Mouse (Mus musculus) kidney, embryonic 16.5 days (tissue): ENCODE measurements at regions not wholly inside any gene's neighbourhood (a gene's known extent, or its start where the extent isn't known, plus 50 kb on each side); places are given as distances from the start of the nearest gene placed in this dataset.
A peak's percentile ranks its signal among the peaks of the same experiment; 100 is the strongest.

Experiments
- ATAC-seq: fragments of 200-750 bp; cut with Nextera tagmentation; 2 replicates; pipeline ENCODE4 v1.8.0; 2017; ENCODE audit warnings: moderate TSS enrichment; ENCODE audit not compliant: low FRiP score, low TSS enrichment
- H3K27ac ChIP-seq: fragments of 300-500 bp; sonication (generic); 2 replicates; pipeline ENCODE4 v1.5.1; 2014; ENCODE audit warnings: low read length
- H3K27me3 ChIP-seq: fragments of 300-500 bp; sonication (generic); 2 replicates; pipeline ENCODE4 v1.6.1; 2014; ENCODE audit warnings: low read length, control low read depth, mixed read lengths; ENCODE audit not compliant: insufficient read depth
- H3K36me3 ChIP-seq: fragments of 300-500 bp; sonication (generic); 2 replicates; pipeline ENCODE4 v1.6.1; 2014; ENCODE audit warnings: low read length, control low read depth, mixed read lengths; ENCODE audit not compliant: insufficient read depth
- H3K4me1 ChIP-seq: fragments of 300-500 bp; sonication (generic); 2 replicates; pipeline ENCODE4 v1.6.1; 2014; ENCODE audit warnings: low read length, control low read depth, mixed read lengths; ENCODE audit not compliant: insufficient read depth
- H3K4me2 ChIP-seq: fragments of 300-500 bp; sonication (generic); replicated peaks from 2 replicates; pipeline ENCODE4 v1.6.1; 2014; ENCODE audit warnings: low read depth, low read length
- H3K4me3 ChIP-seq: fragments of 300-500 bp; sonication (generic); 2 replicates; pipeline ENCODE4 v1.5.1; 2014; ENCODE audit warnings: mild to moderate bottlenecking, low read length
- H3K9ac ChIP-seq: fragments of 300-500 bp; sonication (generic); replicated peaks from 2 replicates; pipeline ENCODE4 v1.6.1; 2014; ENCODE audit warnings: low read length
- H3K9me3 ChIP-seq: fragments of 300-500 bp; sonication (generic); 2 replicates; pipeline ENCODE4 v1.6.1; 2016; ENCODE audit warnings: low read length, control low read depth
- WGBS: fragments of 180-500 bp; shearing (Covaris S2); extraction: QIAGEN DNeasy Blood & Tissue Kit; methylation state at CpG from one replicate; pipeline ENCODE4 v1.1.7; 2014; 5-methylcytosine and 5-hydroxymethylcytosine counted together

DNA sequence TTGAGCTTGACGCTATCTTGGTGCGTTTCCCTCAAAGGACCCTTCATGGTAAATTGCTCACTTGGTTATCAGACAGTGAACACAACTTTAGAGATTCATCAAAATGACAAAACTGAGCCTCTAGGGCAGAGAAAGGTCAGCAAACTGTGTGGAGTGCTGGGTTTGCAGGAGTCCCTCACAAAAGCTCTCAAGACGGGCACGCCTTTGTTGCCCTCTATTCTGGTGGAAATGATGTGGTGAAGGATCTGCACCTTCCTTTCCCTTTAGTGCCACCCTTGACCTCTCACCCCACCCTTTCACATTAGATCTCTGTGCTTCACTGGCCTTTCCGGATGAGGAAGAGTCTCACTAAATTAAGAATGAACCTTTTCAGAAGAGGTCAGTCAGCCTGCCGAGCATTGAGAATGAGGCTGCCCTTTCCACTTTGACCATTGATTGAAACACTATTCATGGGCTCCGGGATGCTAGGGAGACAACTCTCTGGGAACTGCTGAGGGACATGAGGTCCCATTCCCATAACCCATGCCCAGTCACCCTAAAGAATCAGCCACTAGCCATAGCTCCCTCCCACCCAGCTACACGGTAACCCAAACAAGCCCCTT is 182.9 kb upstream of the Sfrp2 start:
- H3K4me1 ChIP-seq, result no peaks in the 10 kb centered on the region
- H3K27ac ChIP-seq, result no peak overlapping the region
- H3K27me3 ChIP-seq, result no peaks in the 10 kb centered on the region
- no peak overlapping the region for H3K4me3 ChIP-seq
- H3K4me2 ChIP-seq, result no peak overlapping the region
- WGBS, result 40% methylated on average over 8 of the region's 8 CpGs
- no peak overlapping the region for H3K9ac ChIP-seq
- peak; percentile 87 for ATAC-seq
- H3K36me3 ChIP-seq, result no peaks in the 10 kb centered on the region
- 0 out of 2 replicates have a peak, but pooled peaks cover 3% of the 10 kb centered on the region for H3K9me3 ChIP-seq

DNA sequence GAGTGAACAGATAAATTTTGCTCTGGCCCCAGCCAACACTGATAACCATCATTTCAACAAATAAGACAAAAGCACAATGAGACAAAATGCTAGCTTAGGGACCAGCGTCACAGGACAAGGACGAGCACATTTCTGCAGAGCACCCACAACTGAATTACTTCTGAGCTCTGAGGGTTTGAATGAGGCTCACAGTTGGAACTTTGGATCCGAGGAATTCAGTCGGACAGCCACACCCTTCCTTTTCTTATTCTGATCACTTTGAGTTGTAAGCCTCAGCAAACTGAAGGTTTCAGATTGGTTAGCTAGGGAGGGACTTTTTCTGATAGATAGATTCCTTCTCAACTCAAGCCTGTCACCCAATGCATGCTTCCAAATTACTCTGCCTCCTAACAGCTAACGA is 180.0 kb upstream of the Sfrp2 start:
- Histone ChIP-seq H3K4me3 (no peak overlapping the region), H3K4me1 (peaks cover 5% of the 10 kb centered on the region; the same call in 1 of the 2 replicates), H3K9ac (no peak overlapping the region), H3K27ac (no peak overlapping the region), H3K36me3 (no peaks in the 10 kb centered on the region), H3K4me2 (no peak overlapping the region), H3K9me3 (0 out of 2 replicates have a peak, but pooled peaks cover 3% of the 10 kb centered on the region), H3K27me3 (no peaks in the 10 kb centered on the region)
- WGBS, result 75% methylated on average over 5 of the region's 5 CpGs
- ATAC-seq, result no peak

DNA sequence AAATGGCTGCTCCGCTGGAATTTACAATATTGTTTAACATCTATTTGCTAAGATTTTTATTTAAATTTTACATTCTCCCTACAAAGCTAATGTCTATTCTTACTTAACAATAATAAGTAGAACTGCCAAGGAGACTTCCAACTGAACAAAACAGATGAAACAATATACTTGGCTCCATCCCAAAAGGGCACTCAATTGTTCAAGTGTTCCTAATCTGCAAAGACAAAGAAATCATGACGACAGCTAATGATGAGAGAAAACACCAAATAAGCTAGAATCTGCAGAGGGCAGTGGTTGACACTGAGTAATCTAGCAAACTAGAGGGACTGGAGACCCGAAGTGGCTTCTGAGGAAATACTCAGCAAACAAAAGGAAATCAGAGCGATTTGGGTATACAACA is 179.6 kb upstream of the Sfrp2 start:
- peaks cover 5% of the 10 kb centered on the region; the same call in 1 of the 2 replicates for H3K4me1 ChIP-seq
- no peak overlapping the region for H3K4me2 ChIP-seq
- no peaks in the 10 kb centered on the region for H3K27me3 ChIP-seq
- 0 out of 2 replicates have a peak, but pooled peaks cover 5% of the 10 kb centered on the region for H3K9me3 ChIP-seq
- 73% methylated on average over 4 of the region's 4 CpGs for WGBS
- no peak overlapping the region for H3K4me3 ChIP-seq
- no peak for ATAC-seq
- no peaks in the 10 kb centered on the region for H3K36me3 ChIP-seq
- H3K27ac ChIP-seq, result no peak overlapping the region
- H3K9ac ChIP-seq, result no peak overlapping the region

DNA sequence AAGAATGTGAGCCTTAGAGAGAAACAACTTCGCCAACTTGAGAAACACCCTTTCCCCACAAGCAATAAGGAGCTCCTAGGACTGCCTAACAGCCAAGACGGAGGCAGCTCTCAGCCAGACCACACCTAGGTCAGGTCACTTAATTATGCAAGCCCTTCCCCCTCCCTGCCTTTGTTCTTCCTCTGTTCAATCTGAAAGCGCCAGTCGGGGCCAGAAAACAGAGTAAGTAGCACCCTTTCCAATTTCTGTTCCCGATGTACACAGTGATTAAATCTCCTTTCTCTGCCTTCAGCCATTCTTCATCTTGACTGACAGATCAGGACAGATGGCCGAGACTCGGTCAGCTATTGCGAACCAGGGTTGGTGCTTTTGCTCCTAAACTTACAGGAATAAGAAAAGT is 177.0 kb upstream of the Sfrp2 start:
- 29% methylated on average over 8 of the region's 8 CpGs for WGBS
- Histone ChIP-seq H3K4me1 (peaks cover 5% of the 10 kb centered on the region; the same call in 1 of the 2 replicates), H3K27me3 (no peaks in the 10 kb centered on the region), H3K4me3 (no peak overlapping the region), H3K9ac (no peak overlapping the region), H3K27ac (no peak overlapping the region), H3K4me2 (0 out of 2 replicates have a peak overlapping the region, but pooled peaks have one; percentile 31), H3K9me3 (0 out of 2 replicates have a peak, but pooled peaks cover 7% of the 10 kb centered on the region), H3K36me3 (no peaks in the 10 kb centered on the region)
- ATAC-seq, result peak; percentile 59; the same call in 1 of the 2 replicates

DNA sequence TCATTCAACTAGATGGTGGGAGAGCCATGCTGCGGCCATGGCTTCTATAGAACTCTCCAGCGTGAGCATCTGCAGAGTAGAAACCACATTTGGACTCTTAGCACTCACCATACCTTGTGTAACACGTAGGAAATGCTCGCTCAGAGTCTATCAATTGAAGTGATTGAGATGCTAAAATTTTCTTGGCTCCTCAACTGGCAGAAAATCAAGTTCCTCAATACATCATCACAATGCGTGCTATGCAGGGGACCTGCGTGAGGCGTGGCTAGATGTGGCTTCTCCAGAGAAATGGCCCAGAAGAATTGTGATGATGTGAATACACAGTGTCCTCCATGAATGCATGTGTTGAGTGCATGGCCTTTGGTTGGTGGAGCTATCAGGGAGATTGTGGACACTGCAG is 174.9 kb upstream of the Sfrp2 start:
- no peak for ATAC-seq
- Histone ChIP-seq H3K4me3 (no peak overlapping the region), H3K36me3 (no peaks in the 10 kb centered on the region), H3K4me2 (no peak overlapping the region), H3K27ac (no peak overlapping the region), H3K9ac (no peak overlapping the region), H3K9me3 (0 out of 2 replicates have a peak, but pooled peaks cover 3% of the 10 kb centered on the region), H3K4me1 (peaks cover 5% of the 10 kb centered on the region; the same call in 1 of the 2 replicates), H3K27me3 (no peaks in the 10 kb centered on the region)
- 91% methylated on average over 7 of the region's 7 CpGs for WGBS

DNA sequence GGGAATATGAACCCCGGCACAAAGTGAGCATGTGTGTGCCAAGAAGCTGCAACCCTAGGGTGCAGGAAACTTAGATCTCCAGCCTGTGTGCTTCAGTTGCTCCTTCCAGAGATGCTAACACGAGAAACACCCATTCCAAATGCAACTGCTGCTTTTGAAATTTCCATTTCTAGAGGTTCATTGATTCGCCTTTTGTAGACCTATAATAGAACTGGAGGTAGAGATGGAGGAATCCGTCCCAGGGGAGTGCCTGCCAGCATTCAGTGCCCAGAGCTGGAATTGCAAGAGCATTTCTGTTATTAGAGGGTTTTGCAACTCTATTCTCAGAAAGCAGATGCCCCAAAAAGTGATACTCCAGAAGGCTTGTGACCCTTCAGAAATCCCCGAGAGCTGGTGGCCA is 172.8 kb upstream of the Sfrp2 start:
- peaks cover 5% of the 10 kb centered on the region; the same call in 1 of the 2 replicates for H3K4me1 ChIP-seq
- H3K9ac ChIP-seq, result no peak overlapping the region
- 0 out of 2 replicates have a peak, but pooled peaks cover 3% of the 10 kb centered on the region for H3K9me3 ChIP-seq
- H3K36me3 ChIP-seq, result no peaks in the 10 kb centered on the region
- no peak overlapping the region for H3K27ac ChIP-seq
- H3K27me3 ChIP-seq, result no peaks in the 10 kb centered on the region
- H3K4me2 ChIP-seq, result no peak overlapping the region
- no peak overlapping the region for H3K4me3 ChIP-seq
- WGBS, result 88% methylated on average over 5 of the region's 5 CpGs
- ATAC-seq, result no peak

DNA sequence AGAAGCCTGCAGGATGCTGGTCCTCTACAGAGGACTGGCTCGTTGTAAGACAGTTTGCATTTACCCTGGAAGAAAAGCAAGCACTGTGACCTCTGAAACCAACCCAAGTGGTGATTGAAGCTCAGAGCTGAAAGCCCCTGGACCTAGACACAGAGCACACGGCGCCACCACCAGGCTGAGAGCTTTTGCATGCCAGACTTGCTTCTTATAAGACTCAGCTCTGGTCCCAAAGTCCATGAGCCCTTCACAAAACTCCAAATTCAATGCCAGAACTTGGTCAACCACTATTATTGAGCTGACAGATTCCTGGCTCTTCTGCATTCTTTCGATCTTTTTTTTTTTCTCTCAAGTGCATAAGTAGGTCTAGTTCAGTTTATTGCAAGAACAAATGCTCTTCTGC is 164.6 kb upstream of the Sfrp2 start:
- no peaks in the 10 kb centered on the region for H3K4me1 ChIP-seq
- H3K9ac ChIP-seq, result no peak overlapping the region
- no peaks in the 10 kb centered on the region for H3K27me3 ChIP-seq
- 77% methylated on average over 4 of the region's 4 CpGs for WGBS
- no peak overlapping the region for H3K27ac ChIP-seq
- no peak overlapping the region for H3K4me2 ChIP-seq
- no peak for ATAC-seq
- H3K9me3 ChIP-seq, result no peaks in the 10 kb centered on the region
- no peaks in the 10 kb centered on the region for H3K36me3 ChIP-seq
- H3K4me3 ChIP-seq, result no peak overlapping the region

DNA sequence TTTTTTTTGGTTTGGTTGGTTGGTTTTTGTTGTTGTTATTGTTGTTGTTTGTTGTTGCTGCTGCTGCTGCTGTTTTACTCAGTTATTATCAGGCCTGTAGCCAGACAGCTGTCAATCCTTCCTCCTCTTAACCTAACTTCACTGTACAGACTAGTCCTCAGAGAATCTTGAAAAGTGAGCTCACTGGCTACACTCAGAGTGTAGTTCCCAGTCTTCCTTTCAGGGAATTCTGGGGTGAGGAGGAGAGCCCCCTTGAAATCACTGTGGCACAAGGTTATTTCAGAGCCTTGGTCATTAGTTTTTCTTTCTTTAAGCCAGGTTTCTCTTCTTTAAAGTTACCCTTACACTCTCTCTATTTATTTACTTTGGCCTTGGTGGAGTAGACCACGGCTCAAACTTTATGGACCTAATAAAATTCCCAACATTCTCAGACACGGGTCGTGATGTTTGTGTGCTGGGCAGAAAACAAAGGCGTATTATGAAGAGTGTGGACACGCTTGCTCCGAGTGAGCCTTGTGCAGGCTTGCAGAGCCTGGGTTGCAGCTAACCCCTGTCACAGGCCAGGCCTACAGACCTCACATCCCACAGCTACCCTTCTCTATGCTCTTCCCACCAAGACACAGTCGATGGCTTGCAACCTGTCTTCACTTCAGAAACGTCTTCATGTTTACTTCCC is 156.9 kb upstream of the Sfrp2 start:
- Histone ChIP-seq H3K36me3 (no peaks in the 10 kb centered on the region), H3K4me3 (no peak overlapping the region), H3K9me3 (no peaks in the 10 kb centered on the region), H3K4me2 (no peak overlapping the region), H3K9ac (no peak overlapping the region), H3K27me3 (no peaks in the 10 kb centered on the region), H3K27ac (peak overlapping the region; percentile 50; the same call in 1 of the 2 replicates), H3K4me1 (peaks cover 11% of the 10 kb centered on the region)
- peak; percentile 80 for ATAC-seq
- 21% methylated on average over 8 of the region's 8 CpGs for WGBS

DNA sequence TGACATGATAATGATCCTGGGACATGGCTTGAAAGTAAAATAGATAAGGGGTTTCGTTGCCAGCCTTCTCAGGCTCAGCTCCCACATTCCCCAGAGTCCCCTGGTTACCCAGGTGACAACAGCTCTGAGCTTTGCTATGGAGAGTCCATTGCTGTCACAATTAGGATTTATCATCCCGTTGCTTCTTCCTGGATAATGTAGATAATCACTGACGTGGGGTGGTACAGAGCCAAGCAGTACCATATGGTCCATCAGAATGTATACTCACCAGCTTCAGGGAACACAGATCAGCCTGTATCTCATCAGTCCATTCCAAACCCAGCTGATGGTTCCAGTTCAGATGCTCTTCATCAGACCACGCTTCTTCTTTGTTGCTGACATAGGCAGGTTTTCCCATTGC is 145.7 kb upstream of the Sfrp2 start:
- Histone ChIP-seq H3K27me3 (no peaks in the 10 kb centered on the region), H3K9me3 (no peaks in the 10 kb centered on the region), H3K9ac (no peak overlapping the region), H3K27ac (no peak overlapping the region), H3K4me3 (no peak overlapping the region), H3K36me3 (no peaks in the 10 kb centered on the region), H3K4me1 (no peaks in the 10 kb centered on the region), H3K4me2 (no peak overlapping the region)
- ATAC-seq, result no peak
- 77% methylated on average over 4 of the region's 4 CpGs for WGBS

DNA sequence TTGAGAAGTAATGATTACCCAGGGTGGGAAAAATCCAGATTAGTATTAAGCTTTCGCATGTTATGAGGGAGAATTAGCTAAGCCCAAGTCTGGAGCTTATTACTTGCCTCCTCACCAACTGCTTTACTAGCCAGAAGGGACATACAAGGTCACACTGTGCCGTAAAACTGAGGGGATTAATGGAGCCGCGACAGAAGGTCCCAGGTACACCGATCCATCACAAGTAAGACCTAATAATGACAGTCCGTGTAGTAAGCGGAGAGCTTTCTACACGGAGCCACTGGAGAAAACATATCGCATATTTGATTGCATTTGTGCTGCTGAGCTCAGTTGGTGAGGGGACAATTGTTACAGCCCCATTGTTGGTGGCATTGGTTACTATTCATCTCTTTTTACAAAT is 133.1 kb upstream of the Sfrp2 start:
- Histone ChIP-seq H3K27me3 (no peaks in the 10 kb centered on the region), H3K36me3 (no peaks in the 10 kb centered on the region), H3K4me3 (no peak overlapping the region), H3K4me2 (no peak overlapping the region), H3K27ac (no peak overlapping the region), H3K4me1 (no peaks in the 10 kb centered on the region), H3K9me3 (no peaks in the 10 kb centered on the region), H3K9ac (no peak overlapping the region)
- 40% methylated on average over 9 of the region's 9 CpGs for WGBS
- ATAC-seq, result no peak
